Mouse (Mus musculus) layer of hippocampus, adult 9-10 months (tissue): ENCODE results near the gene Tmem88b.
A peak's percentile ranks its signal among the peaks of the same experiment; 100 is the strongest.

ENCODE experiments used
- DNase-seq: peaks from one replicate; pipeline ENCODE4 v3.0.0; 2022; ENCODE audit warnings: low spot score

Gene Tmem88b

DNA sequence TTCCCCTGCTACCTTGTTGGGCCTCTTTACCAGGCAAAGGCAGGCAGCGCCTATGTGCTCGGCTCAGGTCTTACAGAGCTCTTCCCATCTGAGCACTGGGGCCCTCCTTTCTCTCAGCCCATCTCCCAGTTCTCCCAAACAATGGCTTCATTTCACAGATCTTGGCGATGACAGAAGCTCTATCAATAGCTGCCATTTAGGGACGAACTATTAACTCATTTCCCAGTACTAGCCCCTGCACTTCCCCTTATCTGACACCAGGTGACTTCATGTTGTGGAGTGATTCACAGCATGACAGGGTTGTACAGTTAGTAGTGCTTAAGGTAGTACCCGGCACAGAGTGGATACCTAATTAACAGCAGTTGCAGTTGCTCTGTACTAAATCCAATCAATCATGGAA, at the start of gene Tmem88b:
TSS of gene Tmem88b (minus strand) at position 56 of the 400 bp plus-strand sequence.
- DNase-seq, result no peak

DNA sequence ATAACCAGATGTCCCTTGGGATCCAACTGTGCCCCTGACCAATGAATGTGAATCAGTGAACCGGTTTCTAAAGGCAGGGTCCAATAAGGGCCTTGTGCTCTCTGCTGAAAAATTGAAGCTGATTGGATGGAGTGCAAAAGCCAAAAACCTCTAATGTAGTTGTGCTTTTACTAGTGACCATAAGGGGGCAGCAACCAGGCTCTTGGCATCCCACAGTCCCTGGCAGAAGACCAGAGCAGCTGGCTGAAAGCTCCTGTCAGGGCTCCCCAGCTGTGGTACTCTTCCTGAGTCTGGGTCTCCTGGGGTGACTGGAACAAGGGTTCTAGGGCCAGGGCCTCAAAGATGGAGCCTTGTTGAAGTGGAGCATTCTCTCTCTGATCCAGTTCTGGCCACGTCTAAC, 48.2 kb upstream of the Tmem88b start:
- DNase-seq, result peak; percentile 57

DNA sequence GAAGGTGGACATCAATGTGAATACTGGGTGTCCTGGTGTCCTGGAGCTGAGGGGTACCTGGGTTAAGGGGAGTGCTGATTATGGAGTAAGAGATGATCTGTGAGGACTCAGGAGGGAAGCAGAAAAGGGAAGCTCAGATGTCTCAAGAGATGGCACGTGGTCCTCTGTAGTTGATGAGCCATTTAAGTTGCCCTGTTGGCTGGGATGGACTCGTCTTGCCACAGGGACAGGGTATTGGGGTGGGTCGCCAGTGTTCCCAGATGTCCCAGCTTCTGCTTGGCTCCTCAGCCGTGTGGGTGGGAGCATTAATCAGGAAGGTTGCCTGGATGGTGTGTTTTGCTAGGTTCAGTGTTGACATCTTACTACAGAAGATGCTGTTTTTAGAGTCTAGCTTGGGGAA, 47.6 kb upstream of the Tmem88b start:
- DNase-seq, result no peak

DNA sequence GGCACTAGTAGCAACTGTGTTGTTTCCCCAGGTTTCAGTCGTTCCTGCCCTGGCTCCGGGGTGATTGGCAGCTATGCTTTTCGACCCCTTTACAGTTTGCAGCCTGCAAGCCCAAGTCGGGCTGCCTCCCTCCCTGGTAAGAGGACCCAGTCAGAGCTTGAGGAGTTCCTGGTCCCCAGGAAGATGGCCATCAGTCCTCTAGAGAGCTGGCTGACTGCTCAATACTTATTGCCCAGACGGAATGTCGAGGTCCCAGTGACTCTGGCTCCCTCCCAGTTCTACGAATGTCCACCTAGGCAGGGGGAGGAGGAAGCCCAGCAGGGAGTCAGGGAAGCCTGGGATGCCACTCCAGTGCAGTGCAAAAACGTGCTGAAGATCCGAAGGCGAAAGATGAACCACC, 46.6 kb upstream of the Tmem88b start:
- no peak for DNase-seq

DNA sequence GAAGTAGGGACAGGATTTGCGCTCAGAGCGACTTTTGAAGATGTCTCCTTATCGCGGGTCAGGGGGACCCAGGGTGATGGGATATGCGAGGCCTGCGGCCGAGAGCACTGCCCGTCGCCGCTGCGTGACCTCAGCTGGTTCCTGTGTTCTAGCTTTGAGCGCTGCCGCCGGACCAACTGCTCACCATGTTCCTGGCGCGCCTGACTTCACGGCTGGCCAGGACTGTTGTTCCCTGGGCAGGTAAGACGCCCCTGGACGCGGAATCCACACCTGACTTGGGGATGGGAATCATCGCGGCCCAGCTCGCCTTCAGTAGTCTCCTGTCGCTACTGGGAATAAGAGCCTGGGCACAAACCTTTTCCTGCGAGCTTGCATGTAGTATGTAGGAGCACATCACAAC, 46.2 kb upstream of the Tmem88b start:
- DNase-seq, result no peak

DNA sequence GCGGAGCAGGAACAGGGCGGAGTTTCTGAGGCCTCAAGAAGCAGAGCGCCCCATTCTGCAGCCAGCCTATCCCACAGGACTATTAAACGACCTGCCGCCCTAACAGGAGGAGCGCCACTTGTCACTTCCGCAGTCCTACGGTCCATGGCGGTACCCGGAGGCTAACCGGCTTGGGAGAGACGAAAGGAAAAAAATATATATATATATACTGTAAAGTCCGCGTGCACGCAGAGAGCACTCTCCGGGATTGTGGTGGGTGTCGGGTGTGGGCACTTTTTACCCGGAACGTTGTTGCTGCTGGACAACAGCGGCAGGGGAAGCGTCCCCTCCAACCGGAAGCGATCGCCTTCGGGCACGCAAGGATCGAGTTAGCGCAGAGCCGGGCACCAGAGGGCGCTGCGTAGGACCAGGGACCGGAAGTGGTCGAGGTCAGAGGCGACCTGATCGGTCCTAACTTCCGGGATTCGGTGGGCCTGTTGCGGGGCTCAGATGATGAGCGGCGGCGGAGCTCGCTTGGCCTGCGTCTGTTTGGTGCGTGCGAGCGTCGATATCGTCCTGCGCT, 45.6 kb upstream of the Tmem88b start, which contains the start of gene Aurkaip1:
TSS of gene Aurkaip1 (plus strand) at position 68 of the 562 bp plus-strand sequence.
- DNase-seq, result peak; percentile 82

DNA sequence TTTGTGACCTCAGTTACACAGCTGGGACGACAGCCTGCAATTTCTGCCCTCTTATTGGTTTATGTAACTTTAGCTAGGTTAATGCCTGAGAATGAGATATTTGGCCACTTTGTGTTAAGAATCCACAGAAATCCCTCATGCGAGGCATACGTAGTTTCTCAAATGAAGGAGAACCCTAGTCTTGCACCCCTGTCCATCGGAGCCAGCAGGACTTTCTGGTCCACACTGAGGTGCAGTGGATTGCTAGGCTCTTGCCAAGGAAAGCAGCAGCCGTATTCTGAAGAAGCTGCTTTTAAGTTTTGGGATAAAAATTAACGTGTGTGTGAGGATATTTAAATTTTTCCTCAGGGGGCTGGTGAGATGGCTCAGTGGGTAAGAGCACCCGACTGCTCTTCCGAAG, 44.9 kb upstream of the Tmem88b start:
- DNase-seq, result no peak

DNA sequence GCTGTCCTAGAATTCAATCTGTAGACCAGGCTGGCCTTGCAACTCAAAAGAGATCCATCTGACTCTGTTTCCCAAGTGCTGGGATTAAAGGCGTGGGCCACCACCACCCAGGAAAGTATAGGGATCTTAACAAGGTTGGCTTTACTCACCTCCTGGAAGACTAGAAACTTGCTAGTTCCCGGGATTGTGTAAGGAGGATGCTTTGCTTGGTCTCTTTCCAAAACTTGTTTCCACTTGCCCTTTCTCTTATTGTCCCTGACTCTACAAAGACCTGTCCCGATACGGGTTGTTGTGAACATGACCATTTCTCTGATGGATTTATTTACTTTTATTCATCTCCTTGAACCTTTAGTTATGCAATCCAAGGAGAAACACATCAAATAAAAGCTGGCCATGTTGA, 44.2 kb upstream of the Tmem88b start:
- DNase-seq, result no peak

DNA sequence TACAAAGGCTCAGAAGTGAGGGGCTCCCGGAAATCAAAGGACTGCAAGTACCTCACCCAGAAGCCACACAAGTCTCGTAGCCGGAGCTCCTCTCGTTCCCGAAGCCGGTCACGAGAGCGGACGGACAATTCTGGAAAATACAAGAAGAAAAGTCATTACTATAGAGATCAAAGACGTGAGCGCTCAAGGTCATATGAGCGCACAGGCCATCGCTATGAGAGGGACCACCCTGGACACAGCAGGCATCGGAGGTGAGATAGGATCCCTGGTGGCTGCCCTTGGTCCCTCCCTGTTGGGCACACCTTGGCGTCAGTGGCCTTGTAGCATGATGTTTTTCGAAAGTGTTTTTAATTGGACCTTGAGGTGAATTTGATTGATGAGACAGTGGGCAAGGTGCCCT, 37.8 kb upstream of the Tmem88b start:
- DNase-seq, result no peak

DNA sequence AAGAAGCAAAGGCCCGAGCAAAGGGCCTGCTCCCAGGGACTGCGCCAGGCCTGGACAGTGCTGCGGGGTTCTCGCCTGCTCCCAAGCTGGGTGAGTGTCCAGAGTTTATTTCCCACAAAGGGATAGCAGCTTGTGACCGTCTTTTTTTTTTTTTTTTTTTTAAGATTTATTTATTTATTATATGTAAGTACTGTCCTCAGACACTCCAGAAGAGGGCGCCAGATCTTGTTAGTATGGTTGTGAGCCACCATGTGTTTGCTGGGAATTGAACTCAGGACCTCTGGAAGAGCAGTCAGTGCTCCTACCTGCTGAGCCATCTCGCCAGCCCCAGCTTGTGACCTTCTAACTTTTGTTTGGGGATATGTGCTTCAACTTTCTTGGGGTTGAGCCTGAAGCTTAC, 35.4 kb upstream of the Tmem88b start:
- no peak for DNase-seq

DNA sequence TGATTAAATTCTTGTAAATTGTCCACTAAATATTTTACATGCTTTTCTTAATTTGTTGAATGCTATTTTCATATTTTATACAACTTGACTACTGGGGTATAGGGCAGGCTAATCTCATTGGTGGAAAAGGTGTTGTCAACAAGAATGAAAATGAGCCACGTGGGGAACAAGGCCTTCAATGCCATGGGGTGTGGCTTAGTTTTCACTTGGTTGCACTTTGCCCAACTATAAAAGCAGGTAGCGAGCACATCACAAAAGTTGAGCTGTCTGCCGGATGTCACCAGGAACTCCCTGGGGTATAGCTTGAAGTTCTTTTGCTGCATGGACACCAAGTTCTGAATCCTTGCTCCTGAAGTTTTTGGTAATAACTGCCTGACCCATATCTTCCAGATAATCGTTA, 31.9 kb upstream of the Tmem88b start:
- DNase-seq, result no peak

DNA sequence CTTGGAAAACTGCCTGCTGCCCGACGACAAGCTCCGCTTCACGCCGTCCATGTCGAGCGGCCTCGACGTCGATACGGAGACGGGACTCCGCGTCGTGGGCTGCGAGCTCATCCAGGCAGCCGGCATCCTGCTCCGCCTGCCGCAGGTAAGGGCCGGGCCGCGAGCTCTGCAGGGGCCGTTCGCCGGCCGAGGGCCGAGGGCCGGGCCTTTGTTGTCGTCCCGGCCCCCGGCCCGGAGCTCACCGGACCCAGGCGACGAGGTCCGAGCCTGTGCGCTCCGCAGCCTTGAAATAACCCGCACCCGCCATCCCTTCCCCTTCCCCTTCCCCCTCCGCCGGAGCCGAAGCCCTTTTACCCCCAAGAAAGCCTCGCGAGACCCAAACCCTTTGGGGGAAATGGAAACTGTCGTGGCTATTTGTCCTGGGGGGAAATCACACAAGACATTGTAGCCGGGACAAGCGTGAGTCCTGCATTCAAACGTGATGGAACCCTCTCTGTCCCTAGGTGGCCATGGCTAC, 27.0 kb upstream of the Tmem88b start:
- DNase-seq, result no peak

DNA sequence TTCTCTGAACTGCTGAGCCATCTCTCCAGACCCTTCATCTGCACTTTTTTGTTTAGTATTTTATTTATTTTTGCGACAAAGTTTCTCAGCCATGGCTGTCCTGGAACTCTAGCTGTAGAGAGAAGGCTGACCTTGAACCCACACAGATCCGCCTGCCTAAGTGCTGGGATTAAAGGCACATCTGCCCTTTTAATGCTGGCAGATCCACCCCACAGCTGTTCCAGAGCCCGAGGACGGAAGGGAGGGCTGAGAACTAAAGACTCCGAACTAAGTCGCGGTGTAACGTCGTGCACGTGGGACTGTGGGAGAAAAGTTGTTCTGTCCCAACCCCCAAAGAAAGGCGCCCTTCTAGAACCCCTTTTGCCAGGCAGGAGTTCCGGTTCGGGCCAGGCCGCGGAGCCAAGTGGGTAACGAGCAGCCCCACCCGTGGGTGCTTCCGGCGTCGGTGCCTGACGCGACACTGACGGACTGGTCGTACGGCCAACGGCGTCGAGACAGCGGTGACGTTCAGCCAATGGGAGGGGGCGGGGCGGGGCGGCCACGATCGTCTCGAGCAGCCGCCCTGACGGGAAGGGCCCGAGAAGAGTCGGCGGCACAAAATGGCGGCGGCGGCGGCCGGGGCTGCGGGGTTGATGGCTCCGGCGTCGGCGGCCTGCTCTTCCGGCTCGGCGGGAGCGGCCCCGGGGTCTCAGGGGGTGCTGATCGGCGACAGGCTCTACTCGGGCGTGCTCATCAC, 26.4 kb upstream of the Tmem88b start, which contains the start of gene Ccnl2:
TSS of gene Ccnl2 (plus strand) at position 561 of the 736 bp plus-strand sequence.
- DNase-seq, result peak; percentile 52

DNA sequence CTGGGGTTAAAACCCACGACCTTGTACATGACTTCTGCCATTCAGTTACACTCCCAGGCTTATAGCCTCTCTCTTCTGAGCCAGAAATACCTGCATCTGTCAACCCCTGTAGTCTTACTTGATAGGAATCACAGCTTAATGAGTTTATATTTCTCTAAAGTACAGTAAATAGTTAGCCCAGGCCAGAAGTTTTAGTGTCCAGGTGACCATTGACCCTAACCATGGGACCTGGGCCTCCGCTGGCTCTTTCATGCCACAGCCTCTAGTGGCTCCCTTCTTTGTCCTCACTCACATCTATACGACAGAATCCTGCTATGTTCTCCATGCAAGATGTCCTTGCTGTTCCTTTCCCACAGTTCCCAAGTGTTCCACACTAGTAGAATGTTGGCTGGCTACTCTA, 22.2 kb upstream of the Tmem88b start:
- DNase-seq, result no peak

DNA sequence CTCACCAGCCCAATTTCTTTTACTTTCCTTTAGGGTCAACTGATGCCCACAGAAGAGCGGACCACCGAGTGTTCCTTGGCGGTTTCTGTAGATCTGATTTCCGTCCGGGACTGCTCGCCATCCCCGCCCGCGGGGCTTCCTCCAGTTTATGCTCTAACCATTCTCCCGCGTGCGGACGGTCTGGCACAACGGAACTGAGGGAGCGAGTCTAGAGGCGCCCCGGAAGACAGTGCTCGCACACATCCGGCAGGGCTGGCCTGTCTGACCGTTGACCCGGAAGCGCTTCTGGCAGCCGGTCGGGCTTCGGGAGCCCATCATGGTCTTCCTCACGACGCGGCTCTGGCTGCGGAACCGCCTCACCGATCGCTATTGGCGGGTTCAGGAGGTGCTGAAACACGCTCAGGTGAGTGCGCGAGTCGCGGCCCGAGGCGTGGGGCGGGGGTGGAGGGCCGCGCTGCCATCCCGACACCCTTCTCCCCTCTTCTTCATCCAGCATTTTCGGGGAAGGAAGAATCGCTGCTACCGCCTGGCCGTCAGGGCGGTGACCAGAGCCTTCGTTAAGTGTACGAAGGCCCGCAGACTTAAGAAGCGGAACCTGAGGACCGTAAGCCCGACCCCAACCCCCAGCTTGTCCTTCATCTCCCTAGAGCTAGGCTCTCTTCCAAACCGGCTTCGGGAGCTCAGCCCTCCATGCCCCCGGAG, 17.8 kb upstream of the Tmem88b start:
- DNase-seq, result peak; percentile 85

DNA sequence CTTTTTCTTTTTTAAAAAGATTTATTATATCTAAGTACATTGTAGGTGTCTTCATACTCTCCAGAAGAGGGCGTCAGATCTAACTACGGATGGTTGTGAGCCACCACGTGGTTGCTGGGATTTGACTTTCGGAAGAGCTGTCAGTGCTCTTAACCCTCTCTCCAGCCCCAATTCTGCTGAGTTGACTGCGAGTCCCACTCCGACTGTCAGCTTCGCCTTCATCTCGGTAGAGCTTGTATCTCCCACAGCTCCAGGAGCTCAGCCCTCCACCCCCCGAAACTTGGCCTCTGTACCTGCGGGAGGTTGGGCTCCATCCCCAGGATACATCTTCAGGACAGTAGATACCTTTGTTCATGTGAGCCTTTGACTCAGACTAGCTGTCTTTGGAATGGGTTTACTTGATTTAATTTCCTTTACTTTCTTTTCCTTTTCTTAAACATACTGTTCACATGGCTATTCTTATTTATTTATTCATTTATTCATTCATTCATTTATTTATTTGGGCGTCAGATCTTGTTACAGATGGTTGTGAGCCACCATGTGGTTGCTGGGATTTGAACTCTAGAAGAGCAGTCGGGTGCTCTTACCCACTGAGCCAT, 17.2 kb upstream of the Tmem88b start, which contains the start of gene Mrpl20:
TSS of gene Mrpl20 (plus strand) at position 138 of the 599 bp plus-strand sequence.
- DNase-seq, result no peak

DNA sequence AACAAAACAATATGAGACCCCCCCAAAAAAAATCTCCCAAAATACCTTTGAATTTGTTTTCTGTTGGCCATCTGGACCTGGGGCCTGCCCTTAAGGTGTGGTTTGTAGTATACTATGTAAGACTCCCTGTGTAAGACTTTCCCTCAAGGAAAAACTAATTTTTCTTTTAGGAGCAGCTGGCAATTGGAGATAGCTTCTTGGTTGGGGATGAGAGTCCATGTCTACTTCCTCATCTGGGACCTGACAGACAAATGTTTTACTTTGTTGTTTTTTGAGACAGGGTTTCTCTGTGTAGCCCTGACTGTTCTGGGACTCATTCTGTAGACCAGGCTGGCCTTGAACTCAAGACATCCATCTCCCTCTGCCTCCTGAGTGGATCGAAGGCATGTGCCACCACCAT, 16.4 kb upstream of the Tmem88b start:
- DNase-seq, result no peak

DNA sequence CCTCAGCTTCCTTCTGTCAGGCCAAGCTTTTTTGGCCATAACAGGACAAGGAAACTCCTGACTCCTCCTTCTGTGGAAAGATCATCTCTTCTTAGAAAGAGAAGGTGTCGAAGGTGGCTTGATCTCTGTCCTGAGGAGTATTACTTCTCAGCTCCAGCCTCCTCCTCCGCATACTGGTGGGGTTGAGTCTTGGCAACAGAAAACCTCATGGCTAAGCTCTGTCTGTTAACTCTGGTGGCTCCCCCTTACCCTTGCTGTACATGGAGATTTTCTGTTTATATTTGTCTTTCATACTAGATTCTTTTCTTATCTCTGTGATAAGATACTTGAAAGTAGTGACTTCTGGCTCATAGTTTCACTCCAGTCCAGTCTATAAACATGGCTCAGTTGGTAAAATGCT, 8.1 kb upstream of the Tmem88b start:
- no peak for DNase-seq

DNA sequence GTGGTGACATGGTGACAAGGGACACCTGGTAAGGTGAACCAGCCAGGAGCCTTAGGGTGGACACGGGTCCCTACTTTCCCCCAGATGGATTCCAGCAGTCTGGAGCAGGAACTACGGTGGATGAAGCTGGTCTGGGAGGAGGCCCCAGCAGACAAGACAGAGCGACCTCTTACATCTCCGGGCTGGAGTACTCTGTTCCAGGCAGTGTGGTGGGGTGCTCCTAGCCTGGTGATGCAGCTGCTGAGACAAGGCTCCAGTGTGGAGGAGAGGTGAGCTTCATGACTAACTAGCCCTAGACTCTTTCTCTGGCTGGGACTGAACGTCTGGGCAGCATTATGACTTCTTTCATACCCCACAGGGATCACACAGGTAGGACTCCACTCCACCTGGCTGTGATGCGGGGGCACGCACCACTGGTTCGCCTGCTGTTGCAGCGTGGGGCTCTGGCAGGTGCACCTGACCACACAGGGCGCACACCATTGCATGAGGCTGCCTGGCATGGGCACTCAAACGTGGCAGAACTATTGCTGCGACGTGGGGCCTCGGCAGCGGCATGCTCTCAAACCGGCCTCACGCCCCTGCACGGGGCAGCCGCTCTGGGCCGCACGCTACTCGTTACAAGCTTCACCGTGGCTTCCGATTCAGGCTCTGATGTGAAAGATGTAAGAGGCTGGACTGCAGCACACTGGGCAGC, 5.7 kb upstream of the Tmem88b start:
- DNase-seq, result no peak

DNA sequence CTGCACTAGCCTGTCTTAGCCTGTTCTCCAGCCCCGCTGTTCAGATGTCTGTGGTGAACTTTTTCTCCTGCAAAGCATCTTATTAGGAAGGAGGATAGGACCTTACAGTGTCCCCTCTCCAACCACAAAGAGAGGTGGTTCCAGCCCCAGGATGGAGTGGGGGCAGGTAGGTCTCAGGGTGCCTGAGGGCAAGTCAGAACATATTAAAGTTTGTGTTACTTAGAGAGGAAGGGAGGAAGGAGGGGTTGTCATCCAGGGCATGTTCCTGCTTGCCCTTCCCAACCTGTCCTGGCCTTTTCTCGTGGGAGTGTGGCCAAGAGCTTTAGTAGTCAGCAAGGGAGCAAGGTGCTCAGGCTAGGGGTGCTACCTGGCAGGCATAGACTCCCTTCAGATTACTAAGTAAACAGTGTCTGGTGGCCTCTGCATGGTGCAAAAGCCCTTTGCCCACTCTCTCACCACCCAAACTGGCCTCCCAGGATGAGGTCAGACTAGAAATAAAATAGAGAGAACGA, 5.0 kb upstream of the Tmem88b start:
- DNase-seq, result no peak

DNA sequence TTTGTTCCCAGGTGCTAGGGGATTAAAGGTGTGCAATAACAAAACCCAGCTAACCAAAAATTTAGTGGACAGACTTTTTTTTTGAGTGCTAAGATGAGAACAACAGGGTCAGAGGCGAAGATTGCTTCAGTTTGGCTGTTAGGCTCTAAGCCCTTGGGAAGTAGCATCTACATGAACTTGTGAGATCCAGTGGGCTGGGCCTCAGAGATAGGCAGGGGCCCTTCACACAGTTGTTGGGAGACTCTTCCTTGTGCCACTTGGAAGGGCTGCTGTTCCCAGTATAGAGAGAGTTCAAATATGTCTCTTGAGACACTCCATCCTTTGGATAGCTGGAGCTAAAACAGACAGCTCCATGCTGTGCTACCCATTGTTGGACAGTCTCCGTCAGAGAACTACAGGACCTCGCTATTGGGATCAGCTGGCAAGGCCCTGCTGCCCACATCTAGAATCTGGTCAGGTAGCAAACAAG, 4.4 kb upstream of the Tmem88b start, which contains the start of gene Ankrd65:
TSS of gene Ankrd65 (plus strand) at position 419 of the 469 bp plus-strand sequence.
- DNase-seq, result no peak
